Mouse (Mus musculus) G1E (cell line): ENCODE measurements around the gene Nudt13.

Experiments
- CTCF ChIP-seq: IDR thresholded peaks from 2 replicates; pipeline ENCODE4 v1.5.1; 2012; ENCODE audit warnings: low read depth, low read length, inconsistent platforms, mixed read lengths
- GATA1 ChIP-seq: IDR thresholded peaks from 2 replicates; pipeline ENCODE4 v1.6.1; 2012; ENCODE audit warnings: borderline replicate concordance, low read length, inconsistent platforms, mixed read lengths

DNA sequence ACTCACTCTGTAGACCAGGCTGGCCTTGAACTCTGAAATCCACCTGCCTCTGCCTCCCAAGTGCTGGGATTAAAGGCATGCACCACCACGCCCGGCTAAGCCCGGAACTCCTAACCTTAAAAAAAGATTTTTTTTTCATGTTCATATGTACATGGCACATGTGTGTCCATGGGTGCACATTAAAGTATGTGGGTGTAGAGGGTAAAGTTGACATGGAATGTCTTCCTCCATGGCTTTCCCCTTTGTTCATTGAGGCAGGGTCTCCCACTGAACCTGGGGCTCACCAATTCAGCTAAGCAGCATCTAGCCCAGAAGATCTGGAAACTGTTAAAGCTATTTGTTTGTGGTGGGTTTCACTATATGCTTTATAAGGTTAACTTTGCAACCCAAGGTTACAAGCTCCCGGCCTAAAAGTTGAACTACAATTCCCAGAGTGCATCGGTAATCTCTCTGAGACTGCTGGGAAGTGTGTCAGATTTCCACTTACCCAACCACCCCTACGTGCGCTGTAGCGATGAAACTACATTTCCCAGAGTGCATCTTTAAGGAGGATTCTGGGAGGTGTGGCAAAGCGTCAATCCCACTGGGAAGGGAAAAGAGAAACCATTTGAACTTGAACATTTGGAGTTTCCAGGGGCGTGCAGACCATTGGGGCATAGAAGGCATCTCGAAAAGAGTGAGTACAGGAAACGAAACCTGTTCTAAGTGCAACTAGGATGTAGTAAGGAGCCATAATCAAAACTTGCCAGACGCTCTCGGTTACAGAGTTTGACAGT, at the start of gene Nudt13:
- TF ChIP-seq CTCF (no peak), GATA1 (no peak)
